Mouse (Mus musculus) kidney, embryonic 14.5 days (tissue): Measurements from ENCODE around the gene Tapt1. TPM values are rescaled to one million over a fixed set of nuclear protein-coding genes. Genes with fewer than 3 reads are reported as not detected.

Experiments used
- ATAC-seq: fragments of 200-750 bp; cut with Nextera tagmentation; 2 replicates; pipeline ENCODE4 v1.8.0; 2017; ENCODE audit warnings: moderate number of reproducible peaks, mild to moderate bottlenecking, moderate TSS enrichment, moderate library complexity; ENCODE audit not compliant: low FRiP score, low TSS enrichment
- H3K27ac ChIP-seq: fragments of 300-500 bp; sonication (generic); 2 replicates; pipeline ENCODE4 v1.5.1; 2014; ENCODE audit warnings: low read depth, mild to moderate bottlenecking, low read length, moderate library complexity, mixed read lengths
- H3K27me3 ChIP-seq: fragments of 300-500 bp; sonication (generic); 2 replicates; pipeline ENCODE4 v1.6.1; 2014; ENCODE audit warnings: mild to moderate bottlenecking, low read length; ENCODE audit not compliant: control insufficient read depth, insufficient read depth
- H3K36me3 ChIP-seq: fragments of 300-500 bp; sonication (generic); 2 replicates; pipeline ENCODE4 v1.6.1; 2014; ENCODE audit warnings: low read length, mixed read lengths; ENCODE audit not compliant: control insufficient read depth, insufficient read depth
- H3K4me1 ChIP-seq: fragments of 300-500 bp; sonication (generic); 2 replicates; pipeline ENCODE4 v1.6.1; 2014; ENCODE audit warnings: low read length, mixed read lengths; ENCODE audit not compliant: control insufficient read depth, insufficient read depth
- H3K4me2 ChIP-seq: fragments of 300-500 bp; sonication (generic); replicated peaks from 2 replicates; pipeline ENCODE4 v1.6.1; 2014; ENCODE audit warnings: low read depth, mild to moderate bottlenecking, low read length
- H3K4me3 ChIP-seq: fragments of 300-500 bp; sonication (generic); 2 replicates; pipeline ENCODE4 v1.5.1; 2014; ENCODE audit warnings: mild to moderate bottlenecking, low read length
- H3K9ac ChIP-seq: fragments of 300-500 bp; sonication (generic); 2 replicates; pipeline ENCODE4 v1.6.1; 2014; ENCODE audit warnings: low read depth, mild to moderate bottlenecking, low read length, moderate library complexity
- H3K9me3 ChIP-seq: fragments of 300-500 bp; sonication (generic); 2 replicates; pipeline ENCODE4 v1.6.1; 2016; ENCODE audit warnings: low read length; ENCODE audit not compliant: control insufficient read depth
- WGBS: fragments of 180-500 bp; shearing (Covaris S2); extraction: QIAGEN DNeasy Blood & Tissue Kit; methylation state at CpG from one replicate; pipeline ENCODE4 v1.1.7; 2014; 5-methylcytosine and 5-hydroxymethylcytosine counted together
- polyA plus RNA-seq: library from polyadenylated mRNA; unstranded; fragments of >200 nt; fragmentation: Nextera tagmentation; extraction: Ambion mirVana; gene quantifications from 2 replicates; pipeline ENCODE4 v1.2.1, GENCODE M21; 2014

Tapt1 gene
- polyA plus RNA-seq, 1 experiment from 2014 or later: 35.8 TPM

DNA sequence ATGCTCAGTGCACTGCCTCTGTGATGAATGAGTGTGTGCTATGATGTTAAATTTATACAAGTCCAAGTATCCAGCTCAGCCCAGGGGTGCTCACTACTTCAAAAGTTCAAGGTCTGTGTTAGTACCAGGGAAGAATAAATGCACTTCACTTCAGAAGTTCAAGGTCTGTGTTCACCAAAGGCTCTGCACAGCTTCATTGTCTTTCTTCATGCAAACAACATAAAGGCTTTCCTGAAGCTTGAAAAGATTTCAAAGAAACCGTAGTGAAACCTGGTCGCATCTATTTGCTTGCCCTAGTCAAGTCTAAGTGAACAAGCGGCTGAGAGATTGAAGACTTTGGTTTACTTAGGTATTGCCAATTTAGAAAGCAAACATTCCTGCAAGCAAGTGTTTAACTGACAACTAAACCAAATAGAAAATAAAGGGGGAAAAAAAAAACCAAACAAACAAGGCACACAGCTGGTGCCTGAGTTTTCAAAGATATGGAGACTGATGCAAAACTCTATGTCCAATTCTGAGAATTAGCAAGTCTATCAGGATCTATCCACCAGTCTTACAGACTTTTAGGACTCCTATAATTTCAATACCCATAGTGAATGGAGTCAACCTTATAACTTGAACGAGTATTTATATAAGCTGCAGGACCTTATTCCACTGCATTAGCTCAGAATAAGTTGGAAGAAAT lies 1.4 kb downstream of the Tapt1 start:
- peak overlapping the region; percentile 91 for H3K4me3 ChIP-seq
- H3K4me2 ChIP-seq: peak overlapping the region; percentile 79
- H3K27ac ChIP-seq: no peak overlapping the region
- no peaks in the 10 kb centered on the region for H3K36me3 ChIP-seq
- H3K27me3 ChIP-seq: no peaks in the 10 kb centered on the region
- ATAC-seq: no peak
- WGBS: 82% methylated on average over 4 of the region's 4 CpGs
- no peaks in the 10 kb centered on the region for H3K9me3 ChIP-seq
- peaks cover 26% of the 10 kb centered on the region for H3K4me1 ChIP-seq
- peak overlapping the region; percentile 97; the same call in 1 of the 2 replicates for H3K9ac ChIP-seq

GRCm38 (mm10) chr5:44224251-44224650 lies 2.2 kb downstream of the Tapt1 start:
- no peaks in the 10 kb centered on the region for H3K27me3 ChIP-seq
- 0 out of 2 replicates have a peak overlapping the region, but pooled peaks have one; percentile 79 for H3K4me2 ChIP-seq
- H3K9me3 ChIP-seq: no peaks in the 10 kb centered on the region
- no peak overlapping the region for H3K4me3 ChIP-seq
- no peak for ATAC-seq
- no peak overlapping the region for H3K9ac ChIP-seq
- 21% methylated on average over 6 of the region's 6 CpGs for WGBS
- no peak overlapping the region for H3K27ac ChIP-seq
- no peaks in the 10 kb centered on the region for H3K36me3 ChIP-seq
- peaks cover 23% of the 10 kb centered on the region for H3K4me1 ChIP-seq

DNA sequence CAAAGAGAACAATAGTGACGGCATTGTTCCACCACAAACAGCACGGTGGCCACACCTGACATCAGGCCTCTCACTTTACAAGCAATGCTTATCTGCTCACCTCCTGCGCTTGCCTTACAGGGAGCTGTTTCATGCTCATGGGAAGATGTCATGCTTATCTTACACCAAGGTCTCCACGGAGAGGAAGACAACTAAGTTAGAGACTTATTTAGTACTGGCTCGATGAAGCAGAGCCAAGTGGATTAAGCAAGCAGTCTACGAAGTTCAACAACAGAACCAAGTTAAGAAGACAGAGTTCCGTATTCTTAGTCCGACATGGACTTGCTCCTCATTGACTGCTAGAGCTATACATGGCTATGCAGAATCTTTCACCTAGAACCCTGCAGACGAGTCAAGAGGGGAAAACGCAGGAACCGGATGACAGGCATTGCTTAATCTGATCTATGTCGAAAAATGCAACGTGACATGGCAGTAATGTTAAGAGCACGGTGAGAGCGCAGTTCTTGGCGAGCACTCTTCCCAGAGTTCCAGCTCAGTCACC lies 3.0 kb downstream of the Tapt1 start:
- no peak overlapping the region for H3K9ac ChIP-seq
- no peak overlapping the region for H3K27ac ChIP-seq
- peaks cover 18% of the 10 kb centered on the region for H3K4me1 ChIP-seq
- 91% methylated on average over 16 of the region's 16 CpGs for WGBS
- no peaks in the 10 kb centered on the region for H3K9me3 ChIP-seq
- no peak for ATAC-seq
- no peak overlapping the region for H3K4me2 ChIP-seq
- no peaks in the 10 kb centered on the region for H3K36me3 ChIP-seq
- H3K27me3 ChIP-seq: no peaks in the 10 kb centered on the region
- no peak overlapping the region for H3K4me3 ChIP-seq

- H3K27me3 ChIP-seq: no peaks in the 10 kb centered on the region
- peaks cover 14% of the 10 kb centered on the region for H3K4me1 ChIP-seq
- no peak overlapping the region for H3K9ac ChIP-seq
- 81% methylated on average over 7 of the region's 7 CpGs for WGBS
- H3K9me3 ChIP-seq: no peaks in the 10 kb centered on the region
- H3K27ac ChIP-seq: no peak overlapping the region
- ATAC-seq: no peak
- no peak overlapping the region for H3K4me2 ChIP-seq
- no peak overlapping the region for H3K4me3 ChIP-seq
- peaks cover 2% of the 10 kb centered on the region; the same call in 1 of the 2 replicates for H3K36me3 ChIP-seq
Observed at GRCm38 (mm10) chr5:44220430-44220829, 6.0 kb downstream of the Tapt1 start.

DNA sequence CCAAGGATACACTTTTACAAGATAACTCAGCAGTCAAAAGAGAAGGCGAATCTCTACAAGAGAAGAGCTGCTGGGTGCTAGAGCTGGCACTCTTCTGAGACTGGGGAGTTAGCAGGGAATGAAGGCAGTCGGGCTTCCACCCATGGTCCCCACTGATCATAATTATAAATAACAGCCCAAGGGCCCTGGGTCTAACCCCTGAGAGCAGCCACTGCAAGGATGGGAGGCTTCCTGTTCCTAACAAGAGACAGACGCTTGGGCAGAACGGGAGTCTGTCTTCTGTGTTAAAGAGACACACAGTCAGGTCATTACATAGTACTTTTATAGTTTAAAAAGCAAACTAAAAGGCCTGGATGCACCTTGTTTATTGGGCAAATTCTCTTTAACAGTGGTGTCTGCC lies 6.6 kb downstream of the Tapt1 start:
- peaks cover 7% of the 10 kb centered on the region; the same call in 1 of the 2 replicates for H3K36me3 ChIP-seq
- H3K4me3 ChIP-seq: no peak overlapping the region
- peaks cover 9% of the 10 kb centered on the region for H3K4me1 ChIP-seq
- WGBS: 65% methylated on average over 4 of the region's 4 CpGs
- H3K9me3 ChIP-seq: no peaks in the 10 kb centered on the region
- H3K27me3 ChIP-seq: no peaks in the 10 kb centered on the region
- H3K4me2 ChIP-seq: no peak overlapping the region
- no peak for ATAC-seq
- H3K27ac ChIP-seq: no peak overlapping the region
- no peak overlapping the region for H3K9ac ChIP-seq

DNA sequence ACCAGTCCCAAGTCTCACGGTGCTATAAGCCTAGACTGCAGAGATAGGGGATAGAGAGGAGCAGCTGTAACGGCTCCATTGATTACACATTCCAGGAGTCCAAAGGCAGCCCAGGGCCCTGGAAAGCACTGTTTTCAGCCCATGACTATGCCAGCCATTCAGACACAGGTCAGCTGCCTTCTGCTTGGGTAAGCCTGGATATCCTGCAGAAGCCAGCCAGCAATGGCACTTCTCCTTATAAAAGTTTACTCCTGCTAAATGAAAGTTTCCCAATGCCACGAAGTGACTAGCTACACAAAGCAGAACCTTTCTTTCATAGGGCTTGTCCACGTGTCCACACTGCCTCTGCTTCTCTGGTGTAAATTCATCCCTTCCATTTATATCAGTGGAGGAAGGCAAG lies 7.9 kb downstream of the Tapt1 start:
- Histone ChIP-seq H3K9me3 (no peaks in the 10 kb centered on the region), H3K9ac (no peak overlapping the region), H3K4me3 (no peak overlapping the region), H3K36me3 (peaks cover 9% of the 10 kb centered on the region; the same call in 1 of the 2 replicates), H3K27me3 (no peaks in the 10 kb centered on the region), H3K27ac (no peak overlapping the region), H3K4me2 (no peak overlapping the region), H3K4me1 (no peaks in the 10 kb centered on the region)
- WGBS: 84% methylated on average over 4 of the region's 4 CpGs
- no peak for ATAC-seq

DNA sequence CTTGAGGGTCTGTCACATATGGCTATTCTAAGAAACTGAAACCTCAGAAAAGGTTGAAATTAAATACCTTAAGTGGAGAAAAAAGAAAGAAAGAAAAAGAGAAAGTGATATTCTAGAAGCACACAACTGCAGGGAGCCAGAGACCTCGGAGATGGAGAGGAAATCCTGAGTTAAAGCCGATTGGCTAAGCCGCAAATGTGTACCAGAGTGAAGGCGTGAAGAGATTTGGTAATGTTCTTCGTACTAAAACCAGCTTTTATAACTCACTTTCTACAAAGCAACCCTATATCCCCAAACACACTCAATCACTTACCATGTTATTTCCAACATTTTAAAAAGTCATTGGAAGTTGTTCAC lies 8.8 kb downstream of the Tapt1 start:
- WGBS: 54% methylated on average over 5 of the region's 5 CpGs
- ATAC-seq: no peak
- H3K27ac ChIP-seq: no peak overlapping the region
- no peak overlapping the region for H3K4me2 ChIP-seq
- no peak overlapping the region for H3K9ac ChIP-seq
- no peaks in the 10 kb centered on the region for H3K27me3 ChIP-seq
- H3K9me3 ChIP-seq: no peaks in the 10 kb centered on the region
- peaks cover 9% of the 10 kb centered on the region; the same call in 1 of the 2 replicates for H3K36me3 ChIP-seq
- no peaks in the 10 kb centered on the region for H3K4me1 ChIP-seq
- no peak overlapping the region for H3K4me3 ChIP-seq

GRCm38 (mm10) chr5:44217041-44217684 lies 9.3 kb downstream of the Tapt1 start:
- 0 out of 2 replicates have a peak overlapping the region, but pooled peaks have one; percentile 2 for H3K27ac ChIP-seq
- ATAC-seq: peak; percentile 84
- no peaks in the 10 kb centered on the region for H3K27me3 ChIP-seq

DNA sequence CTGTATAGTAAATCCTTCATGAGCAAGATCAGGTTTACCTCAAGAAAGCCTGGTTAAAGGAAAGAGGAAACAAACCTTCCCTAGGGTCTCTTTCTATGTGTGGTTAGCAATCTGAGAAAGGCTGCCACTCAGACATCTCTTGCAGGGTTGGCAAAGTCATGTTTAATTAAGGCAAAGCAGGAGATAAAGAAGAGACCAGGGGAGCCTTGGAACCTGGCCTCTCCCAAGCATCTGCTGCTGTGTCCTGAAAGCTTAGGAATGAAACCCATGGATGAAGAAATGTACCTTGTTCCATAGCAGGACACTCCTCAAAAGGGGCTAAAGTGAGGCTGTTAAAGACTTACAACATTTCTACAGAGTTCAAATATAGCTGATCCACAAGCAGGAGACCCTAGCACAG lies 11.3 kb downstream of the Tapt1 start:
- Histone ChIP-seq H3K27me3 (no peaks in the 10 kb centered on the region), H3K9me3 (no peaks in the 10 kb centered on the region), H3K9ac (no peak overlapping the region), H3K27ac (no peak overlapping the region), H3K36me3 (peaks cover 16% of the 10 kb centered on the region; the same call in 1 of the 2 replicates), H3K4me2 (no peak overlapping the region), H3K4me3 (no peak overlapping the region), H3K4me1 (no peaks in the 10 kb centered on the region)
- ATAC-seq: no peak

More at GRCm38 (mm10) chr5:44217041-44217684, 9.3 kb downstream of the Tapt1 start:
- H3K9me3 ChIP-seq: no peaks in the 10 kb centered on the region
- H3K9ac ChIP-seq: no peak overlapping the region
- H3K36me3 ChIP-seq: peaks cover 11% of the 10 kb centered on the region; the same call in 1 of the 2 replicates
- no peak overlapping the region for H3K4me3 ChIP-seq
- no peaks in the 10 kb centered on the region for H3K4me1 ChIP-seq
- WGBS: 45% methylated on average over 8 of the region's 8 CpGs
- H3K4me2 ChIP-seq: no peak overlapping the region
